Mouse (Mus musculus): Measurements from ENCODE around the gene Stk39. TPM values are rescaled to one million over a fixed set of nuclear protein-coding genes. Genes with fewer than 3 reads are reported as not detected.

The Stk39 gene
- polyA plus RNA-seq, 1 experiment from 2014 or later: 39.0 TPM

GRCm38 (mm10) chr2:68364181-68364900 is 107.7 kb downstream of the Stk39 start:
- Histone ChIP-seq H3K27ac (replicated peaks; ENCODE audit: low read depth, low read length) (0 out of 2 replicates have a peak overlapping the region, but pooled peaks have one; percentile 32), H3K4me1 (ENCODE audit: control insufficient read depth, insufficient read depth, low read length) (peaks cover 17% of the 10 kb centered on the region)

GRCm38 (mm10) chr2:68363159-68363558 is 108.9 kb downstream of the Stk39 start:
- Histone ChIP-seq H3K9me3 (ENCODE audit: control insufficient read depth, low read length) (no peaks in the 10 kb centered on the region), H3K36me3 (ENCODE audit: control insufficient read depth, insufficient read depth, low read length) (peaks cover 6% of the 10 kb centered on the region), H3K4me3 (replicated peaks; ENCODE audit: low read depth, low read length) (no peak overlapping the region), H3K27me3 (ENCODE audit: control insufficient read depth, insufficient read depth, low read length) (no peaks in the 10 kb centered on the region), H3K4me2 (ENCODE audit: low read length) (no peak overlapping the region), H3K4me1 (ENCODE audit: control insufficient read depth, insufficient read depth, low read length) (peaks cover 17% of the 10 kb centered on the region), H3K9ac (replicated peaks; ENCODE audit: low read length) (no peak overlapping the region), H3K27ac (replicated peaks; ENCODE audit: low read depth, low read length) (no peak overlapping the region)
- no peak for DNase-seq
- no peak for ATAC-seq (ENCODE audit: low FRiP score, low TSS enrichment)
- 68% methylated on average over 4 of the region's 4 CpGs for WGBS

More at GRCm38 (mm10) chr2:68364181-68364900, 107.7 kb downstream of the Stk39 start:
- peak overlapping the region; percentile 46 for H3K4me2 ChIP-seq (ENCODE audit: low read length)
- 0 out of 2 replicates have a peak overlapping the region, but pooled peaks have one; percentile 7 for H3K4me3 ChIP-seq (replicated peaks; ENCODE audit: low read depth, low read length)
- H3K27me3 ChIP-seq (ENCODE audit: control insufficient read depth, insufficient read depth, low read length): no peaks in the 10 kb centered on the region
- ATAC-seq (ENCODE audit: low FRiP score, low TSS enrichment) (peak; percentile 22; the same call in 1 of the 2 replicates), DNase-seq (peak; percentile 86)
- H3K9ac ChIP-seq (replicated peaks; ENCODE audit: low read length): no peak overlapping the region
- WGBS: 9% methylated on average over 12 of the region's 12 CpGs
- H3K36me3 ChIP-seq (ENCODE audit: control insufficient read depth, insufficient read depth, low read length): no peaks in the 10 kb centered on the region
- H3K9me3 ChIP-seq (ENCODE audit: control insufficient read depth, low read length): no peaks in the 10 kb centered on the region

GRCm38 (mm10) chr2:68361701-68362100 is 110.4 kb downstream of the Stk39 start:
- ATAC-seq (ENCODE audit: low FRiP score, low TSS enrichment): no peak
- Histone ChIP-seq H3K4me2 (ENCODE audit: low read length) (no peak overlapping the region), H3K9ac (replicated peaks; ENCODE audit: low read length) (no peak overlapping the region), H3K36me3 (ENCODE audit: control insufficient read depth, insufficient read depth, low read length) (peaks cover 7% of the 10 kb centered on the region), H3K27ac (replicated peaks; ENCODE audit: low read depth, low read length) (no peak overlapping the region), H3K27me3 (ENCODE audit: control insufficient read depth, insufficient read depth, low read length) (no peaks in the 10 kb centered on the region), H3K4me1 (ENCODE audit: control insufficient read depth, insufficient read depth, low read length) (peaks cover 14% of the 10 kb centered on the region), H3K9me3 (ENCODE audit: control insufficient read depth, low read length) (no peaks in the 10 kb centered on the region), H3K4me3 (replicated peaks; ENCODE audit: low read depth, low read length) (no peak overlapping the region)
- DNase-seq: no peak
- 45% methylated on average over 5 of the region's 5 CpGs for whole genome bisulfite sequencing

GRCm38 (mm10) chr2:68350621-68351020 is 121.4 kb downstream of the Stk39 start:
- DNase-seq: peak; percentile 91
- Histone ChIP-seq H3K4me2 (ENCODE audit: low read length) (no peak overlapping the region), H3K4me3 (replicated peaks; ENCODE audit: low read depth, low read length) (no peak overlapping the region), H3K27me3 (ENCODE audit: control insufficient read depth, insufficient read depth, low read length) (no peaks in the 10 kb centered on the region), H3K36me3 (ENCODE audit: control insufficient read depth, insufficient read depth, low read length) (peaks cover 10% of the 10 kb centered on the region; the same call in 1 of the 2 replicates), H3K9ac (replicated peaks; ENCODE audit: low read length) (no peak overlapping the region), H3K27ac (replicated peaks; ENCODE audit: low read depth, low read length) (no peak overlapping the region), H3K9me3 (ENCODE audit: control insufficient read depth, low read length) (no peaks in the 10 kb centered on the region), H3K4me1 (ENCODE audit: control insufficient read depth, insufficient read depth, low read length) (no peaks in the 10 kb centered on the region)
- no peak for ATAC-seq (ENCODE audit: low FRiP score, low TSS enrichment)
- 9% methylated on average over 6 of the region's 6 CpGs for WGBS

- Histone ChIP-seq H3K4me2 (ENCODE audit: low read length) (0 out of 2 replicates have a peak overlapping the region, but pooled peaks have one; percentile 19), H3K9ac (replicated peaks; ENCODE audit: low read length) (no peak overlapping the region), H3K27me3 (ENCODE audit: control insufficient read depth, insufficient read depth, low read length) (no peaks in the 10 kb centered on the region), H3K4me1 (ENCODE audit: control insufficient read depth, insufficient read depth, low read length) (no peaks in the 10 kb centered on the region), H3K36me3 (ENCODE audit: control insufficient read depth, insufficient read depth, low read length) (peaks cover 10% of the 10 kb centered on the region; the same call in 1 of the 2 replicates), H3K27ac (replicated peaks; ENCODE audit: low read depth, low read length) (no peak overlapping the region), H3K4me3 (replicated peaks; ENCODE audit: low read depth, low read length) (no peak overlapping the region), H3K9me3 (ENCODE audit: control insufficient read depth, low read length) (no peaks in the 10 kb centered on the region)
- 56% methylated on average over 24 of the region's 24 CpGs for WGBS
- ATAC-seq (ENCODE audit: low FRiP score, low TSS enrichment): peak; percentile 39; the same call in 1 of the 2 replicates
- DNase-seq: peak; percentile 96
Measured at GRCm38 (mm10) chr2:68349593-68350383, 122.3 kb downstream of the Stk39 start.

GRCm38 (mm10) chr2:68348966-68349365 is 123.1 kb downstream of the Stk39 start:
- H3K27me3 ChIP-seq (ENCODE audit: control insufficient read depth, insufficient read depth, low read length): no peaks in the 10 kb centered on the region
- DNase-seq: peak; percentile 44
- peaks cover 10% of the 10 kb centered on the region; the same call in 1 of the 2 replicates for H3K36me3 ChIP-seq (ENCODE audit: control insufficient read depth, insufficient read depth, low read length)
- WGBS: 82% methylated on average over 12 of the region's 12 CpGs
- ATAC-seq (ENCODE audit: low FRiP score, low TSS enrichment): no peak
- no peak overlapping the region for H3K27ac ChIP-seq (replicated peaks; ENCODE audit: low read depth, low read length)
- no peaks in the 10 kb centered on the region for H3K4me1 ChIP-seq (ENCODE audit: control insufficient read depth, insufficient read depth, low read length)
- H3K4me3 ChIP-seq (replicated peaks; ENCODE audit: low read depth, low read length): no peak overlapping the region
- no peak overlapping the region for H3K9ac ChIP-seq (replicated peaks; ENCODE audit: low read length)
- H3K9me3 ChIP-seq (ENCODE audit: control insufficient read depth, low read length): no peaks in the 10 kb centered on the region
- no peak overlapping the region for H3K4me2 ChIP-seq (ENCODE audit: low read length)

- Histone ChIP-seq H3K9me3 (ENCODE audit: control insufficient read depth, low read length) (no peaks in the 10 kb centered on the region), H3K36me3 (ENCODE audit: control insufficient read depth, insufficient read depth, low read length) (no peaks in the 10 kb centered on the region), H3K4me3 (replicated peaks; ENCODE audit: low read depth, low read length) (no peak overlapping the region), H3K4me1 (ENCODE audit: control insufficient read depth, insufficient read depth, low read length) (no peaks in the 10 kb centered on the region), H3K9ac (replicated peaks; ENCODE audit: low read length) (no peak overlapping the region), H3K27ac (replicated peaks; ENCODE audit: low read depth, low read length) (0 out of 2 replicates have a peak overlapping the region, but pooled peaks have one; percentile 34), H3K4me2 (ENCODE audit: low read length) (no peak overlapping the region), H3K27me3 (ENCODE audit: control insufficient read depth, insufficient read depth, low read length) (no peaks in the 10 kb centered on the region)
- peak; percentile 57; the same call in 1 of the 2 replicates for ATAC-seq (ENCODE audit: low FRiP score, low TSS enrichment)
- peak; percentile 68 for DNase-seq
- WGBS: 24% methylated on average over 8 of the region's 8 CpGs
Measured at GRCm38 (mm10) chr2:68346606-68347237, 125.3 kb downstream of the Stk39 start.

- Histone ChIP-seq H3K27ac (replicated peaks; ENCODE audit: low read depth, low read length) (no peak overlapping the region), H3K9me3 (ENCODE audit: control insufficient read depth, low read length) (no peaks in the 10 kb centered on the region), H3K4me1 (ENCODE audit: control insufficient read depth, insufficient read depth, low read length) (no peaks in the 10 kb centered on the region), H3K9ac (replicated peaks; ENCODE audit: low read length) (no peak overlapping the region), H3K36me3 (ENCODE audit: control insufficient read depth, insufficient read depth, low read length) (no peaks in the 10 kb centered on the region), H3K27me3 (ENCODE audit: control insufficient read depth, insufficient read depth, low read length) (no peaks in the 10 kb centered on the region), H3K4me2 (ENCODE audit: low read length) (no peak overlapping the region), H3K4me3 (replicated peaks; ENCODE audit: low read depth, low read length) (no peak overlapping the region)
- 92% methylated on average over 9 of the region's 9 CpGs for WGBS
- DNase-seq: no peak
- no peak for ATAC-seq (ENCODE audit: low FRiP score, low TSS enrichment)
Measured at GRCm38 (mm10) chr2:68345269-68345668, 126.8 kb downstream of the Stk39 start.

Measured in midbrain, embryonic 14.5 days (tissue).